Mouse (Mus musculus) heart, adult 2 months (tissue): ENCODE measurements at regions not wholly inside any gene's neighbourhood (a gene's known extent, or its start where the extent isn't known, plus 50 kb on each side); places are given as distances from the start of the nearest gene placed in this dataset.

Experiments
- DNase-seq, 2 experiments: peaks; one replicate each; pipeline ENCODE4 v3.0.0; 2021
- H3K27ac ChIP-seq: fragments of 200-600 bp; 2 replicates; pipeline ENCODE4 v1.8.1; 2022
- H3K27me3 ChIP-seq: fragments of 200-500 bp; 2 replicates; pipeline ENCODE4 v1.6.1; 2012; ENCODE audit warnings: mild to moderate bottlenecking, low read length, inconsistent platforms, mixed read lengths; ENCODE audit not compliant: control insufficient read depth, insufficient read depth
- H3K36me3 ChIP-seq: fragments of 200-500 bp; 2 replicates; pipeline ENCODE4 v1.6.1; 2012; ENCODE audit warnings: low read length, inconsistent platforms; ENCODE audit not compliant: control insufficient read depth, insufficient read depth
- H3K4me1 ChIP-seq: fragments of 200-500 bp; 2 replicates; pipeline ENCODE4 v1.6.1; 2011; ENCODE audit warnings: low read length; ENCODE audit not compliant: control insufficient read depth, insufficient read depth
- H3K4me3 ChIP-seq: fragments of 200-600 bp; 2 replicates; pipeline ENCODE4 v1.8.1; 2022
- H3K79me2 ChIP-seq: fragments of 200-500 bp; replicated peaks from 2 replicates; pipeline ENCODE4 v1.6.1; 2012; ENCODE audit warnings: mild to moderate bottlenecking, inconsistent platforms, low read length, moderate library complexity, mixed read lengths; ENCODE audit not compliant: control insufficient read depth, insufficient read depth
- H3K9ac ChIP-seq: fragments of 200-500 bp; 2 replicates; pipeline ENCODE4 v1.6.1; 2012; ENCODE audit warnings: low read depth, mild to moderate bottlenecking, control low read depth, inconsistent platforms, low read length, mixed read lengths
- CTCF ChIP-seq: fragments of 200-600 bp; IDR thresholded peaks from 2 replicates; pipeline ENCODE4 v1.8.1; 2022; ENCODE audit warnings: antibody characterized with exemption, mild to moderate bottlenecking, moderate library complexity
- EP300 ChIP-seq: fragments of 200-500 bp; IDR thresholded peaks from 2 replicates; pipeline ENCODE4 v1.6.1; 2011; ENCODE audit warnings: low read depth, low read length, control low read depth; ENCODE audit not compliant: insufficient read depth
- POLR2A ChIP-seq: fragments of 200-500 bp; IDR thresholded peaks from 2 replicates; pipeline ENCODE4 v1.6.1; 2011; ENCODE audit warnings: mild to moderate bottlenecking, low read depth, low read length, control low read depth; ENCODE audit not compliant: insufficient read depth
- WGBS: fragments of 180-500 bp; shearing (Covaris S2); methylation state at CpG from one replicate; pipeline ENCODE4 v1.1.7; 2018; 5-methylcytosine and 5-hydroxymethylcytosine counted together
- intact Hi-C: fragments of 180-260 bp; cut with DNase I; formaldehyde crosslinking; loops from one replicate; pipeline ENCODE4 v1.15.1; 2025

GRCm38 (mm10) chr14:73878866-73879419 is 217.9 kb downstream of the Gm21750 start:
- Histone ChIP-seq H3K27me3 (no peaks in the 10 kb centered on the region), H3K4me3 (no peak overlapping the region), H3K9ac (no peak overlapping the region), H3K36me3 (no peaks in the 10 kb centered on the region), H3K79me2 (no peaks in the 10 kb centered on the region), H3K27ac (no peak overlapping the region), H3K4me1 (no peaks in the 10 kb centered on the region)
- 73% methylated on average over 3 of the region's 3 CpGs for WGBS
- TF ChIP-seq CTCF = no peak
- no peak for TF ChIP-seq POLR2A
- TF ChIP-seq EP300 = no peak
- no peak for DNase-seq
- intact Hi-C loops = no loop called here

GRCm38 (mm10) chr14:73891451-73891850 is 230.4 kb downstream of the Gm21750 start:
- H3K9ac ChIP-seq = no peak overlapping the region
- H3K36me3 ChIP-seq = no peaks in the 10 kb centered on the region
- intact Hi-C loops = no loop called here
- TF ChIP-seq POLR2A (no peak), CTCF (no peak), EP300 (no peak)
- 45% methylated on average over 2 of the region's 2 CpGs for WGBS
- no peaks in the 10 kb centered on the region for H3K4me1 ChIP-seq
- no peak for DNase-seq
- no peaks in the 10 kb centered on the region for H3K27me3 ChIP-seq
- no peak overlapping the region for H3K4me3 ChIP-seq
- no peaks in the 10 kb centered on the region for H3K79me2 ChIP-seq
- H3K27ac ChIP-seq = no peak overlapping the region

- Histone ChIP-seq H3K9ac (no peak overlapping the region), H3K4me3 (no peak overlapping the region), H3K4me1 (no peaks in the 10 kb centered on the region), H3K27me3 (no peaks in the 10 kb centered on the region), H3K79me2 (no peaks in the 10 kb centered on the region), H3K36me3 (no peaks in the 10 kb centered on the region), H3K27ac (no peak overlapping the region)
- TF ChIP-seq CTCF (no peak), EP300 (no peak), POLR2A (no peak)
- WGBS = 34% methylated on average over 2 of the region's 2 CpGs
- intact Hi-C loops = no loop called here
- DNase-seq = no peak
Measured at GRCm38 (mm10) chr14:73894844-73895243, 233.8 kb downstream of the Gm21750 start.

GRCm38 (mm10) chr14:73895266-73895665 is 234.2 kb downstream of the Gm21750 start:
- Histone ChIP-seq H3K36me3 (no peaks in the 10 kb centered on the region), H3K79me2 (no peaks in the 10 kb centered on the region), H3K27ac (no peak overlapping the region), H3K27me3 (no peaks in the 10 kb centered on the region), H3K4me1 (no peaks in the 10 kb centered on the region), H3K9ac (no peak overlapping the region), H3K4me3 (no peak overlapping the region)
- 15% methylated on average over 3 of the region's 3 CpGs for WGBS
- TF ChIP-seq CTCF (no peak), EP300 (no peak)
- intact Hi-C loops = no loop called here
- DNase-seq = no peak

- no peaks in the 10 kb centered on the region for H3K4me1 ChIP-seq
- TF ChIP-seq POLR2A (no peak), EP300 (no peak), CTCF (no peak)
- H3K27ac ChIP-seq = no peak overlapping the region
- H3K9ac ChIP-seq = no peak overlapping the region
- H3K27me3 ChIP-seq = no peaks in the 10 kb centered on the region
- H3K79me2 ChIP-seq = no peaks in the 10 kb centered on the region
- intact Hi-C loops = no loop called here
- no peaks in the 10 kb centered on the region for H3K36me3 ChIP-seq
- no peak for DNase-seq
- no peak overlapping the region for H3K4me3 ChIP-seq
Measured at GRCm38 (mm10) chr14:73899078-73899477, 238.1 kb downstream of the Gm21750 start.

- no peak overlapping the region for H3K9ac ChIP-seq
- no peak overlapping the region for H3K4me3 ChIP-seq
- intact Hi-C loops = no loop called here
- no peaks in the 10 kb centered on the region for H3K36me3 ChIP-seq
- H3K27me3 ChIP-seq = no peaks in the 10 kb centered on the region
- no peaks in the 10 kb centered on the region for H3K4me1 ChIP-seq
- TF ChIP-seq EP300 (no peak), CTCF (no peak), POLR2A (no peak)
- 80% methylated on average over 6 of the region's 6 CpGs for WGBS
- DNase-seq = no peak
- H3K27ac ChIP-seq = no peak overlapping the region
- H3K79me2 ChIP-seq = no peaks in the 10 kb centered on the region
Measured at GRCm38 (mm10) chr14:73902085-73902713, 241.2 kb downstream of the Gm21750 start.
